Mouse (Mus musculus) embryonic facial prominence, embryonic 10.5 days (tissue): Measurements from ENCODE around the gene Gdf11. TPM values are rescaled to one million over a fixed set of nuclear protein-coding genes. Genes with fewer than 3 reads are reported as not detected.

ENCODE experiments used
- DNase-seq: peaks from one replicate; pipeline ENCODE4 v3.0.0-alpha.2; 2017; ENCODE audit warnings: low spot score
- H3K27ac ChIP-seq: fragments of 300-500 bp; sonication (generic); replicated peaks from 2 replicates; pipeline ENCODE4 v1.5.1; 2016; ENCODE audit warnings: mild to moderate bottlenecking
- H3K27me3 ChIP-seq: fragments of 300-500 bp; sonication (generic); replicated peaks from 2 replicates; pipeline ENCODE4 v1.6.1; 2016; ENCODE audit warnings: low read depth, mild to moderate bottlenecking; ENCODE audit not compliant: poor library complexity, severe bottlenecking
- H3K36me3 ChIP-seq: fragments of 300-500 bp; sonication (generic); replicated peaks from 2 replicates; pipeline ENCODE4 v1.6.1; 2016; ENCODE audit warnings: mild to moderate bottlenecking, moderate library complexity
- H3K4me1 ChIP-seq: fragments of 300-500 bp; sonication (generic); 2 replicates; pipeline ENCODE4 v1.6.1; 2016
- H3K4me3 ChIP-seq: fragments of 300-500 bp; sonication (generic); 2 replicates; pipeline ENCODE4 v1.5.1; 2016; ENCODE audit warnings: mild to moderate bottlenecking, moderate library complexity
- H3K9me3 ChIP-seq: fragments of 300-500 bp; sonication (generic); 2 replicates; pipeline ENCODE4 v1.6.1; 2016; ENCODE audit warnings: mild to moderate bottlenecking
- WGBS: fragments of 180-500 bp; shearing (Covaris S2); methylation state at CpG from one replicate; pipeline ENCODE4 v1.1.7; 2016; 5-methylcytosine and 5-hydroxymethylcytosine counted together
- polyA plus RNA-seq: library from polyadenylated mRNA; unstranded; fragments of >200 nt; fragmentation: Nextera tagmentation; extraction: Ambion mirVana; gene quantifications from 2 replicates; pipeline ENCODE4 v1.2.1, GENCODE M21; 2016

Gene Gdf11
- polyA plus RNA-seq, 1 experiment from 2014 or later = 11.8 TPM

DNA sequence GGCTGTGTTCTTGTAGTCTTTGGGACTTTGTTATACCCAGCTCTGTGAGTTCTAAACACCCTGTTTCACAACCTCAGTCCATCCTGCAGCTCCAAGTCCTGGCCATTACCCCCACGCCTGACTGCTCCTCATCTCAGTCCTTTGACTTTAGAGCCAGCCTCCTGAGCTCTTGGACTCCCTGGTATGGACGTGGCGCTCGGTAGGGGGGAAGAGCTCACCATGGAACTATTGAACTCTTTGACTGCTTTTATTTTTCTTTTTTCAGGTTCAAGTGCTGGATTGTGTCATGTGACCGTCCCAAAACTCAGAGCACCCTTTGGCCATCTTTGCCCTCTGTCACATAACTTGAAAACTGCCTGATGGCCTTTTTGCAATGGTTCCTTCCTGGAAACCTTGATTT, 9.5 kb downstream of the Gdf11 start:
- Histone ChIP-seq H3K4me3 (no peak overlapping the region), H3K27me3 (no peaks in the 10 kb centered on the region), H3K27ac (no peak overlapping the region), H3K9me3 (no peaks in the 10 kb centered on the region), H3K36me3 (peaks cover 93% of the 10 kb centered on the region), H3K4me1 (peaks cover 24% of the 10 kb centered on the region)
- DNase-seq = no peak
- 84% methylated on average over 5 of the region's 5 CpGs for WGBS

DNA sequence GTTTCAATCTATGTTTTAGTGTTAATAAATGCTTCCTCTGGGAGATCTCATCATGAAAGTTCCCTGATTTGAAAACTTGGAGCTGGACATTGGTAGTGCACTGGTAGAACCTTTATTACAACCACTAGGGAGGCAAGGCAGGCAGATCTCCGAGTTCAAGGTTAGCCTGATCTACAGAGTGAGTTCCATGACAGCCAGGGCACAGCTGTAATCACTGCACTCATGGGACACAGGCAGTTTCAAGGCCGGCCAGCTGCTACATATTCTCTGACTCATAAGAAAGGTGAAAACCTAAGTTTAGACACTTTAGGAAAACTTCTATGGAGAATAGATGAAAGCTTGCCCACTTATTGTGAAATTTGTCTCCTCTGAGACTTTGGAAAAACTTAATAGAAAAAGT, 12.7 kb downstream of the Gdf11 start:
- no peaks in the 10 kb centered on the region for H3K27me3 ChIP-seq
- H3K9me3 ChIP-seq = no peaks in the 10 kb centered on the region
- DNase-seq = no peak
- 85% methylated on average over 2 of the region's 2 CpGs for whole genome bisulfite sequencing
- no peak overlapping the region for H3K4me3 ChIP-seq
- no peak overlapping the region for H3K27ac ChIP-seq
- H3K4me1 ChIP-seq = no peaks in the 10 kb centered on the region
- peaks cover 92% of the 10 kb centered on the region for H3K36me3 ChIP-seq

DNA sequence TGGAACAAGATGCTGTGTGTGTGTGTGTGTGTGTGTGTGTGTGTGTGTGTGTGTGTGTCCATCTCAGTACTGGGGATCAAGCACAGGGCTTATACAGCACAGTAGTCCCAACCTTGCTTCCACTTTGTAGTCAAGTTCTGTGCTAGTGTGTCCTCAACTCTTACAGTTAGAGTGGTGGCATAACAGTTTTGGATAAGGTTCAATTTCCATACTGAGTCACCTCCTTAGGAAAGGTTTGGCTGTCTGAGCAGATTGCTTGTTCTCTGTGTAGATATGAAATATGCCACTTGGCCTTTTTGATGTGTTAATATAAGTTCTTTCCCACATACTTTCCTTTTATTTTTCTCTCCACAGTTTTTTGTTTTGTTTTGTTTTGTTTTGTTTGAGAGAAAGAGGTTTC, 13.2 kb downstream of the Gdf11 start:
- H3K36me3 ChIP-seq = peaks cover 92% of the 10 kb centered on the region
- no peak overlapping the region for H3K27ac ChIP-seq
- H3K4me1 ChIP-seq = no peaks in the 10 kb centered on the region
- no peaks in the 10 kb centered on the region for H3K9me3 ChIP-seq
- no peaks in the 10 kb centered on the region for H3K27me3 ChIP-seq
- DNase-seq = no peak
- no peak overlapping the region for H3K4me3 ChIP-seq

DNA sequence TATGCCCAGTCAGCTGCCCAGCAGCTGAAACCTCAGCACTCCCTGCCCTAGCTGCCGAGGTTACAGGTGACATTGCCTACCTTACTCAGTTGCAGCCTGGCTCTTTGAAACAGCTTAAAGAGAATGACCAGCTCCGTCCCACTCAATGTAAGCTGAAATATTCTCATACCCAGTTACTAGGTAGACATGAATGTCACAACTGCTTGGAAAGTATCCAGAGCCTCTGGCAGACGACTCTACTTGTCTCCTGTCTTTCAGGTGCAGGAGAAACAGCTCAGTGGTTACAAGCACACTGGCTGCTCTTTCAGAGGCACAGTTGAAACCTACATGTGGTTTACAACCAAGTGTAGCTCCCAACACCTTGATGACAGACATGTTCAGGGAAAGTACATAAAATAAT, 21.2 kb downstream of the Gdf11 start:
- Histone ChIP-seq H3K36me3 (peaks cover 91% of the 10 kb centered on the region), H3K9me3 (no peaks in the 10 kb centered on the region), H3K27ac (no peak overlapping the region), H3K4me3 (no peak overlapping the region), H3K27me3 (no peaks in the 10 kb centered on the region), H3K4me1 (no peaks in the 10 kb centered on the region)
- DNase-seq = no peak
- WGBS = 85% methylated on average over 3 of the region's 3 CpGs

DNA sequence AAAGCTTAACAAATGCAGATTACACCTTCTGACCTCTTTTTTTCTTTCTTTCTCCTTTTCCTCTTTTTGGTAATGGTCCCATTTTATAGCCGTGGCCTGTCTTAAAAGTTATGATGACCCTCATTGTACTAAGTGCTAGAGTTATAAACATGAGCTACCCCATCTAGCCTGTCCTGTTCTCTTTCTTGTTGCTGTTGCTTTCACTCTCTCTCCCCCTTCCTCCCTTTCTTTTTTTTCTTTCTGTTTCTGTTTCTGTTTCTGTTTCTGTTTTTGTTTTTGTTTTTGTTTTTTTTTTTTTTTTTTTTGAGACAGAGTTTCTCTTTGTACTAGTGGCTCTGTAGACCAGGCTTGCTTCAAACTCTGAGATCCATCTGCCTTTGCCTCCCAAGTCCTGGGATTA, 25.0 kb downstream of the Gdf11 start:
- Histone ChIP-seq H3K27ac (no peak overlapping the region), H3K9me3 (no peaks in the 10 kb centered on the region), H3K27me3 (no peaks in the 10 kb centered on the region), H3K36me3 (peaks cover 83% of the 10 kb centered on the region), H3K4me3 (no peak overlapping the region), H3K4me1 (no peaks in the 10 kb centered on the region)
- no peak for DNase-seq
- 93% methylated on average over 1 of the region's 1 CpGs for WGBS

DNA sequence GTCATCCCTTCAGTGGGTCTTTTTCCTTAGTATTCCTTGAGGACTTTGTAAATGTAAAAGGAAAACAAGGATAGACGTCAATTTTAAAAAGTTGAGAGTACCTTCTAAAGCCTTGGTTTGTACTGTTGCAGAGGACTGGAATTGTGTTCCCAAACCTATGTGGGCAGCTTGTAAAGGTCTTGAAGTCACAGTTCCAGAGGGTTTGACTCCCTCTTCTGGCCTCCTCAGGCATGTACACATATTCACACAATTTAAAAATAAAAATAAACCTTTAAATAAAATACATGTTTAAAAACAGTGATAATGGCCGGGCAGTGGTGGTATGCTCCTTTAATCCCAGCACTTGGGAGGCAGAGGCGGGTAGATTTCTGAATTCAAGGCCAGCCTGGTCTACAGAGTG, 25.5 kb downstream of the Gdf11 start:
- Histone ChIP-seq H3K9me3 (no peaks in the 10 kb centered on the region), H3K27ac (no peak overlapping the region), H3K36me3 (peaks cover 83% of the 10 kb centered on the region), H3K4me3 (no peak overlapping the region), H3K4me1 (no peaks in the 10 kb centered on the region), H3K27me3 (no peaks in the 10 kb centered on the region)
- WGBS = 89% methylated on average over 3 of the region's 3 CpGs
- no peak for DNase-seq

DNA sequence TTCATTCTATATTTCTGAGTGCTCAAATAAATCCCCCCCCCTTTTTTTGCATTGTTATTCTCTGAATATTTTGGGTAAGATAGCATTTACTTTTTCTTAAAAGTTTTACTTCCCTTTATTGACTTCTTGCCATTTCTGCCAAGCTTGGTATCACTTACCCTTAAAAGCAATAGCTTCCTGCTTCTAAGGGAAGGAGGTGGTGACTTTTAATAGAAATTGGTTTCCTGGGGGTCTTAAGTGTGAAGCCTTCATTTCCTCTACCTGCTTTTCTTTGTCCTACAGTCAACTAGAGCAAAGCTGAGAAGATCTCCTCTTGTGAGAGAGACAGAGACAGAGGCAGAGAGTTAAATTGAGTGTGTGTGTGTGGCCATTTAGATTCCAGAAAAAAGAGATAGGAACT, 30.3 kb downstream of the Gdf11 start:
- DNase-seq = no peak
- Histone ChIP-seq H3K4me3 (no peak overlapping the region), H3K36me3 (peaks cover 86% of the 10 kb centered on the region), H3K9me3 (no peaks in the 10 kb centered on the region), H3K4me1 (no peaks in the 10 kb centered on the region), H3K27ac (no peak overlapping the region), H3K27me3 (no peaks in the 10 kb centered on the region)

DNA sequence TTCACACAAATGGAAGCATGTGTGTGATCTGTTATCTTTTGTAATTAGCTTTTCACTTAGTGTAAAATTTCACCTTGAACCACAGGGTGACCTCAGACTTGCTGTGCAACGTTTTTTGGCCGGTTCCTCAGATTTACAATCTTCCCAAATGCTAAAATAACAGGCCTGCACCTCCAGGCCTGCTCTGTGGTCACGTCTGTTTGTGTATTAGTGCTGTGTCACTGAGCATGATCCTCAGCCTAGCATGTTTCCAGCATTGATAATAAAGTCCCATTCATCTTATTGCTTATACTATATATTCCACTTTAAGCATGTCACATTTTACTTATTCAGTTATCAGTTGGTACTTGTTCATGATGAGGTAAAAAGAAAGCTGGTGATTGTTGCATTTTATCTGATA, 41.2 kb downstream of the Gdf11 start:
- Histone ChIP-seq H3K36me3 (peaks cover 85% of the 10 kb centered on the region), H3K27ac (no peak overlapping the region), H3K4me1 (no peaks in the 10 kb centered on the region), H3K27me3 (no peaks in the 10 kb centered on the region), H3K4me3 (no peak overlapping the region), H3K9me3 (no peaks in the 10 kb centered on the region)
- DNase-seq = no peak
- 75% methylated on average over 3 of the region's 3 CpGs for WGBS

DNA sequence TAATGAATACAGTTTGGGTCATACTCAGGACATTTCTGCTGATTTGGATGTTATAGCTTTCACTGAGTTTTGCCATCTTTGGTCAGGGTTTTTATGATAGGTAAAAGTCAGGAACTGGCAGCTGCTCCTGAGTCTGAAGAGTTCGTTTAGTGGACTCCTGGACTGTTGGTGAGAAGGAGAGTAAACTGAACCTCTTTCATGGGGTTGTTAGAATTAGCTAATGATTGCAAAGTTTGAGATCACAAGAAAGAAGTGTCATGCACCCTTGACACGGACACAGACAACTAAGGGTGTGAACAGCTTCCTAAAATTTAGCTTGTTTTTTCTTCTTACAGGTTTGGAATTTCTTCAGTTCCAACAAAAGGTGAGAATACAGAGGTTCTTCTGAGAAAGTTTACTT, 43.1 kb downstream of the Gdf11 start:
- H3K4me1 ChIP-seq = no peaks in the 10 kb centered on the region
- no peaks in the 10 kb centered on the region for H3K9me3 ChIP-seq
- H3K36me3 ChIP-seq = peaks cover 92% of the 10 kb centered on the region
- no peak overlapping the region for H3K4me3 ChIP-seq
- no peaks in the 10 kb centered on the region for H3K27me3 ChIP-seq
- H3K27ac ChIP-seq = no peak overlapping the region
- WGBS = 86% methylated on average over 2 of the region's 2 CpGs
- no peak for DNase-seq

DNA sequence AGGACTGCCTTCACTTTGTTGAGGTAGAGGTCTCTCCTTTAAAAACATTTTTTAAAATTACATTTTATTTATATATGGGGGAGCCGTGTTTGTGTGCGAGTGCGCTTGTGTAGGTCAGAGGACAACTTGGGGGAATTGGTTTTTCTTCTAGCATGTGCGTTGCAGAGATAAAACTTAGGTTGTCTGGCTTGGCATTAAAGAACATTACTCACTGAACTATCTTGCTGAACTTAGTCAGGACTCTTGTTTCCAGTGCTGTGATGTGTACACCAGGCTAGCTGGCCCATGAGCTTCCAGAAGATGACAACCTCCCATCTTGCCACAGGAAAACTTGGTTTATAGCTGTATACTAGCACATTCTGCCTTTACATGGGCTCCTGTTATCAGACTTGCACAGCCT, 44.9 kb downstream of the Gdf11 start:
- Histone ChIP-seq H3K27ac (no peak overlapping the region), H3K4me3 (no peak overlapping the region), H3K36me3 (peaks cover 92% of the 10 kb centered on the region), H3K4me1 (no peaks in the 10 kb centered on the region), H3K9me3 (no peaks in the 10 kb centered on the region), H3K27me3 (no peaks in the 10 kb centered on the region)
- 96% methylated on average over 4 of the region's 4 CpGs for WGBS
- DNase-seq = no peak

DNA sequence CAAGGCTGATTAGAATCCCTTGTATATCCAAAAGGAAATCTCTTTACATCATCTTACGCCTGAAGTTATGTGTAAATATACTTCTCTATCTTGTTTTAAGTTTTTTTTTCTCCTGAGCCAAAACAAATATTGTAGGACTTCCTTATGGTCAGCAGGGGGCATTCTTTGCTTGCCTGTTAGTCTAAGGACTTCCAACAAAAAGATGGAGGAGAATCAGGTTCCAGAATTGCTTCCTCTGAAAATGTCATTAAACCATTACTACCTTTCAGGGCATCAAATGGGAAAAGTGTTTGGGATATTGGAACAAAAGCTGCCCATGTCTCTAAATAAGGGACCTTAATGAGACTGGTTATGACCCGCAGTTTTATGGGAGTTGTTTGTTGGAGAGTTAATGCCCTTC, 46.0 kb downstream of the Gdf11 start:
- peaks cover 93% of the 10 kb centered on the region for H3K36me3 ChIP-seq
- no peak for DNase-seq
- no peaks in the 10 kb centered on the region for H3K27me3 ChIP-seq
- no peak overlapping the region for H3K4me3 ChIP-seq
- H3K4me1 ChIP-seq = no peaks in the 10 kb centered on the region
- 75% methylated on average over 2 of the region's 2 CpGs for WGBS
- H3K9me3 ChIP-seq = no peaks in the 10 kb centered on the region
- H3K27ac ChIP-seq = no peak overlapping the region

DNA sequence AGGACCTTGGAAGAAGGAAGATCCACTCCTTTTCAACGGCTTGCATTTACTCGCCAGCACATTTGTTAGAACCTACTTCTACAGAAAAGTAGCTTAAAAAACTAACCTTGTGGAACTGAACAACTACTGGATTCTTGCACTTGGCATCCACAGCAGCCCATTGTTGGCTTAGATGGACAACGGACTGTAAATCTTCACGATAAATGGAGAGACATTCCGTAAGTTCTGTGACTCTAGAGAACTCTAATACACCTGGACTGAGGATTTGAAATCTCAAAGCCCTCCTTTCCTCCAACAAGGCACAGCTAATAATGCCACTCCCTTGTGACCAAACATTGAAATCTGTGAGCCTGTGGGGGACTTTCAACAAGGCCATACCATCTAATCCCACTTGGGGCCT, 48.3 kb downstream of the Gdf11 start:
- H3K36me3 ChIP-seq = peaks cover 93% of the 10 kb centered on the region
- H3K27ac ChIP-seq = no peak overlapping the region
- no peaks in the 10 kb centered on the region for H3K4me1 ChIP-seq
- DNase-seq = no peak
- no peak overlapping the region for H3K4me3 ChIP-seq
- no peaks in the 10 kb centered on the region for H3K9me3 ChIP-seq
- no peaks in the 10 kb centered on the region for H3K27me3 ChIP-seq
- 96% methylated on average over 5 of the region's 5 CpGs for WGBS

DNA sequence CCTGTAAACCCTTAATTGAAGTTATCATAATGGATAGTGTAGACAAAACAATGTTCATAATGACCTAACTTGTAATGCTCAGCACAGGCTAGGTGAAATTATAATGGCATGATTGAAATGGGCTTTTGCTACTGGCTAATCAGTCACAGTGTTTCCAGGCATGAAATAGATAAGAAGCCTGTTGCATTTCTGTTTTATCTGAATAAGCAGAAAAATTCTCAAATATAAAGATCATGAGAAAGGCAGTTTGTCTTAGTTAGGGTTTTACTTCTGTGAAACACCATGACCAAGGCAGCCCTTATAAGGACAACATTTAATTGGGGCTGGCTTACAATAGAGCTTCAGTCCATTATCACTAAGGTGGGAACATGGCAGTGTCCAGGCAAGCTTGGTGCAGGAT, 50.9 kb downstream of the Gdf11 start:
- DNase-seq = no peak
- Histone ChIP-seq H3K36me3 (peaks cover 93% of the 10 kb centered on the region), H3K4me3 (no peak overlapping the region), H3K27me3 (no peaks in the 10 kb centered on the region), H3K27ac (no peak overlapping the region), H3K9me3 (no peaks in the 10 kb centered on the region), H3K4me1 (no peaks in the 10 kb centered on the region)

DNA sequence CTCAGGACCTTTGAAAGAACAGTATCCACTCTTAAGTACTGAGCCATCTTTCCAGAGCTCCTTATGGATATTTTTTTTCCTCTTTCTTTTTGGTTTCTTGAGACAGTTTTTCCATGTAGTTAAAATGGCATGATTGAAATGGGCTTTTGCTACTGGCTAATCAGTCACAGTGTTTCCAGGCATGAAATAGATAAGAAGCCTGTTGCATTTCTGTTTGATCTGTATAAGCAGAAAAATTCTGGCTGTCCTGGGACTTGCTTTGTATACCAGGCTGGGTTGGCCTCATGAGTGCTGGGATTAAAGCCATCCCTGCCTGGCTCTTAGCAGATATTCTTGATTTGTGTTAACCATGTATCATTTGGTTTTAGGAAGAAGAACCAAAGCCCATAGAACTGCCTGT, 52.1 kb downstream of the Gdf11 start:
- Histone ChIP-seq H3K4me1 (no peaks in the 10 kb centered on the region), H3K27ac (no peak overlapping the region), H3K9me3 (no peaks in the 10 kb centered on the region), H3K27me3 (no peaks in the 10 kb centered on the region), H3K36me3 (peaks cover 97% of the 10 kb centered on the region), H3K4me3 (no peak overlapping the region)
- no peak for DNase-seq
